Mouse (Mus musculus): ENCODE data around the gene Tulp3. TPM values are rescaled to one million over a fixed set of nuclear protein-coding genes. Genes with fewer than 3 reads are reported as not detected.
"Not testable (repeated sequence)": the region's sequence is repeated elsewhere in the genome, so short reads cannot be mapped to it uniquely, and the experiment has no call there.

Tulp3 gene
- 10 to 100 TPM; 24.2 to 27.2 TPM for total RNA-seq (2021)
- long read RNA-seq, experiment 1, partial matches to known transcripts: 0 of 15 reads
- long read RNA-seq, experiment 1, other reads (novel, unspliced or antisense): 15 of 15 reads
- long read RNA-seq, experiment 2, partial matches to known transcripts: 0 of 8 reads
- long read RNA-seq, experiment 2, other reads (novel, unspliced or antisense): 7 of 8 reads

DNA sequence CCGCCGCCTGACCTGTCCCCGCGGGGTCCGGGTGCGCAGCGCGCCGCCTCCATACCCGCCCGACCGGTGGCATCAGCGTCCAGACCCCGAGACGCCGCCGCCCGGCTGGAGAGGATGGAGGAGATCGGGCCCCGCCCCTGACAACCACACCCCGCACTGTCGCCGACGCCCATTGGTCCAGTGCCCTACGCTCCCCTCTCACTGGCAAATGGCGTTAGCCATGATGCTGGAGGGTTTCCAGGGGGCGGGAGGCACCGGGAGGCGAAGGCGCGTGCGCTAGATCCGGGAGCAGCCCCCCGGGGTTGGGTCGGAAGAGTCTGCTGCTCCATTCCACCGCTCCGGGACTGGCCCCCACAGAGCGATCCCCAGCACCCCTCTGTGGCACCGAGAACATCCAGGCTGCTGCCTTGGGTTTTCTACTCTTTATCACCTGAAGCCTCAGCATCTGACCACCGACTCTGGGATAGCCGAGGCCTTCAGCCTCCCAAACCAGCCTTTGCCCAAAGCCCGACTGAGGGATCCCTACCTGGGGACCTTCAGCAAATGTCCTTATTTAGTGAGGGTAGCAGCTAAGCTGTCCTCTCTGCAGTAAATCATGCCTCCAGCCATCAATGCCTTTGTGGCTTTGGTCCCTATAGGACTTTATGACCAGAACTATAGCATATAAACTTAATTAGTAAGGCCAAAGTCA lies at the start of gene Tulp3:
TSS of gene Tulp3 (minus strand) at position 126 of the 691 bp plus-strand sequence.
- DNase-seq: peak; percentile 98

DNA sequence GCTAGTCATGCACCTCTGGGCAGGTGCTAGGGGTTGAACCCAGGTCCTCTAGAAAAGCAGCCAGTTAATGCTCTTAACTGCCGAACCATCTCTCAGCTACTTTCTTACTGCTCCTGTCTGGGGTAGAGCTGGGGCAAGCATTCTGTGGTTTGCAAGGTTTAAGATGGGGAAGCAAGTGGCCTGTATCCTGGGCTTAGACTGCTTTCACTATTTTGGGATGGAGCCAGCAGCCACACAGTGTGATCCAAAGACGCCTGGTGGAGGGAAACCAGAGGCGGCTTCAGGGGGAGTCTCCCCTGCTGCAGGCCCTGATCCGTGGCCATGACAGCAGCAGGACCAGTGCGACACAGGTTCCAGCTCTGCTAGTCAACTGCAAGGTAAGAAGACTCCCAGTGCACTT lies 49.1 kb upstream of the Tulp3 start:
- DNase-seq: no peak

DNA sequence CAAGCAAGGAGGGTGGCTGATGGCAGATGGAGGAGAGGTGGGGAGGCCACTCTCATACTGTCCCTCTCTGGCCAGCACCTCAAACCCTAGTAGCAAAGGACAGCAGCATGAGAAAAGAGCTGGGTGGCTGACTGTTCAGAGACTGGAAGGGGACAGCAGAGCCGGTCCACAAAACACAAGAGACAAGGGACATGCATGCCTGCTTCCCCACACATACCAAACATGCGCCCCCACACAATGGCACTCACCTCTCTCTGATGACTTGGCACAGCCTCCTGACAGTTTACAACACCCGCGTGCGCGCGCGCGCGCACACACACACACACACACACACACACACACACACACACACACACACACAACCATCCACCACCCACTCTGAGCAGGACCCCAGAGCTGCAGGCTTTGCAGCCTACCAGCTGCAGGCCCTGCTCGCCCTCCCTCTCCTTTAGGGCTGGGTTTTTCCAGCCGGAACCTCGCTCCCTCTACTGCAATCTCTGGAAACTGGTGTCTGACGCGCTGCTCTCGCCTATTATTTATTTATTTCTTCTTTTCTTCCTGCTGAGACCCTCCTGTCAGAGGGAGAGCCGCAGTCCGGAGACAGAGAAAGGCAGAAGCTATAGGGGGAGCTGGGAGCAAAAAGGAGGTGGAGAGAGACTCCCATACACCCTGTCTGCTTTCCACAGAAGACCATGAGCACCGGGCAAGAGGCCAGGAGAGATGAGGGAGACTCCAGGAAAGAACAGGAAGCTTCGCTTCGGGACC lies 44.0 kb upstream of the Tulp3 start:
- peak; percentile 67 for DNase-seq

DNA sequence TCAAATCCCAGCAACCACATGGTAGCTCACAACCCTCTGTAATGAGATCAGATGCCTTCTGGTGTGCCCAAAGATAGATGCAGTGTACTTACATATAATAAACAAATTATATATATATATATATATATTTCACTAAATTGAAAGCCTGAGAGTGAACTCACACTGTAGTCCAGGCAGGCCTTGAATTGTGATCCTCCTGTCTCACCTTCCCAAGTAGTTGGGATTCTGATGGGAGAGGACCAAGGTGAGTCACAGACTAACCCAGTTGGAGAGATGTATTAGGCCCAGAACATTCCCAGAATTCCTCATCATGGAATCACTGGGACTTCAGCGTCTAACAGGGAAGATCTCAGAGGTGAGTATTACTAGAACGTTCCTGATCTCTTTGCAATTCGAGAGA lies 43.3 kb upstream of the Tulp3 start, which contains the start of gene Nrip2:
TSS of gene Nrip2 (plus strand) at position 301 of the 400 bp plus-strand sequence.
- DNase-seq: no peak

DNA sequence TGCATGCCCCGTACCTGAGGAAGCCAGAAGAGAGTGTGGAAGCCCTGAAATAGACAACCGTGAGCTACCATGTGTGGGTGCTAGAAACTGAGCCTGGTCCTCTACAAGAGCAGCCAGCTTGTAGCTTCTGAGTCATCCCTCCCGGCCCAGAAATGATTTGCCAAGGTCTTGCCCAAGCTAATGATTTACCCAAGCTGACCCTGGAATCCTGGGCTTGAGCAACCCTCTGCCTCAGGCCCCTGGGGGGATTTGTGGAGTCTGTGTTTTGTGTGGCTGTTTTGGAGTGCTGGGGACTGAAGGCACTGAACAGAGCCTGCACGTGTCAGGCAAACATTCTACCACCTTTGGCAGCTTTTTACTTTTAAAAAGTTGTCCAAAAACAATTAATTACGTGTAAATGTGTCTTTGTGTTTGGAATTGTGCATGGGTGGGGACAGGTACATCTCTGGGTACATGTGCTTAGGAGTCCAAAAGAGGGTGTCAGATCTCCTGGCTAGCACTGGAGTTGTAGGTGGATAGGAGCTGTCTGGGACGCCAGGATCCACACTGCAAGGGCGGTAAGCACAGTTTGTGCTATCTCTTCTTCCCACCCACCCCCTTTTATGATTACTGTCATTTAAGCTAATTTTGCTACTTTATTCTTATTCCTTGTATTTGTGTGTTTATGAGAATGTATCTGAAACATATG lies 42.1 kb upstream of the Tulp3 start:
- DNase-seq: peak; percentile 77

DNA sequence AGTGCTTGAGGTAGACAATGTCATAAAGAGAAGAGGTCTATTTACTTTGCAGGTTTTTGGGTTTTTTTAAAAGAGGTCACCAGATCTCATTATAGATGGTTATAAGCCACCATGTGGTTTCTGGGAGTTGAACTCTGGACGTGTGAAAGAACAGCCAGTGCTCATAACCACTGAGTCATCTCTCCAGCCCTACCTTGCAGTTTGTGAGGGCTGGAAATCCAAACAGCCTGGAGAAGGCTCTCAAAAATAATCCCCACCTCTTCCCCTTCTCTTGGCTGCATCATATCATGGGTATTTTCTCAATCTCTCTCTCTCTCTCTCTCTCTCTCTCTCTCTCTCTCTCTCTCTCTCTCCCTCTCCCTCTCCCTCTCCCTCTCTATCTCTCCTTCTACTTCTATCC lies 35.0 kb upstream of the Tulp3 start:
- DNase-seq: no peak

DNA sequence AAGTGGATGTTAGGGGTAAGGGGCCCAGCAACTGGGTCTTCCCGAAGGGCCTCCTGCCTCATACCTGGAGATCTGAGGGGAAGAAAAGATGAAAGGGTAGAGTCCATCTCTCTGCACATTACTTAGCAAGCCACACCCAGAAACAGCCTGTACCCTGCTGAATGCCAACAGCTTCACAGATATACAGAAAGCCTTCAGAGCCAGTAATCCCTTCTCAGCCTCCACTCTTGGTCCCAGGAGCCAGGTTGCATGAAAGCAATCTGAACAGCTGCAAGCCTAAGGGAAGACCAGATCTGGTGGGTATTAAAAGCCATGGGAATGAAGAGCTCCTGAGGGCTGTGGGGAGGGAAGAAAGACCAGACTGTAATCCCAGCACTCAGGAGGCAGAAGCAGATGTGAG lies 33.5 kb upstream of the Tulp3 start:
- DNase-seq: no peak

DNA sequence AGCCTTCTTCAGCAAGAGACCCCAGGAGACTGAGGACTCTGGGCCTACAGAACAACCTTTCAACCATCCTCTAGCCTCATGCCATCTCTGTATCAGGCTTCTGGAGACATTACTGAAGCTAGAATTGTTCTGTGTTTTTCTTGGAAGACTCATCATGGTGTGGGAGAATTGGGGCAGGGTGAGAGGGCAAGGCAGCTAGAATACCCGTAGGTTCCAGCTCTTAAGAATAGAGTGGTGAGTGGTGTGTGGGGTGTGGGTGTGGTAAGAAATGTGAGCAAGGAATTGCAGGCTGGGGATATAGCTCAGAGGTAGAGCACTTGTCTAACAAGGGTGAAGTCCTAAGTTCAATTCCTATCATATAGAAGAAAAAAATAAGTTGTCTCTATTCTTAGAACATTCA lies 29.4 kb upstream of the Tulp3 start:
- no peak for DNase-seq

DNA sequence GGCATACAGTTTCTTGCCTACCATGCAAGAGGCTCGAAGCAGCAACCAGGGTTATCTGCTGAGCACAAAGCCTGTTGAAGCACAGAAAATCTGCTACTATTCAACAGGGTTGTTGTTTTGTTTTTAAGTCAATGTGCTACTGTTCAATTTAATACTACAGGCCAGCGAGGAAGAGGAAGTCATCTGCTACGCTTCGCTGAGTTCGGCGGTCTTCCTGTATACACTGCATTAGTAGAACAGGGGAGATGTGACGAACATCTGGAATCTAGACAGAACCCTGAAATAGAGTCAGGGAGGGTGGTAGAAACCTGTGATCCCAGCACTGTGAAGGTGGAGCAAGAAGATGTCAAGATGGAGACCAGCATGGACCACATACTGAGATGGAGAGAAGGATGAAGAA lies 28.1 kb upstream of the Tulp3 start:
- no peak for DNase-seq

DNA sequence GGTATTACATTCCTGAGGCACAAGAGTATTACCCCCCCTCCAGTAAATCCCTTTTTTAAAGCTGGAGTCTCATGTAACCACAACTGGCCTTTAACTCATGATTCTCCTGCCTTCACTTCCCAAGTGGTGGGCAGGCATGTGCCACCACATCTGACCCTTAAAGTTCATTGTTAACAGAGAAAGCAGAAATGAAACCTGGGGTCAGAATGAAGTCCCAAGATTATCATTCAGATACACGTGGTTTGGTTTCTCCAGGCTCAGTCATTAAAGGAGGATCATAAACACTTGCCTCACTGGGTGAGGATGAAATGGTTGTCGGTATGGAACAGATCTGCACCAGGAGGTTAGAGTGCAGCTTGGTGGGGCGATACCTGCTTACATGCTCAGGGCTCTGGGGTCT lies 25.6 kb upstream of the Tulp3 start:
- DNase-seq: no peak

DNA sequence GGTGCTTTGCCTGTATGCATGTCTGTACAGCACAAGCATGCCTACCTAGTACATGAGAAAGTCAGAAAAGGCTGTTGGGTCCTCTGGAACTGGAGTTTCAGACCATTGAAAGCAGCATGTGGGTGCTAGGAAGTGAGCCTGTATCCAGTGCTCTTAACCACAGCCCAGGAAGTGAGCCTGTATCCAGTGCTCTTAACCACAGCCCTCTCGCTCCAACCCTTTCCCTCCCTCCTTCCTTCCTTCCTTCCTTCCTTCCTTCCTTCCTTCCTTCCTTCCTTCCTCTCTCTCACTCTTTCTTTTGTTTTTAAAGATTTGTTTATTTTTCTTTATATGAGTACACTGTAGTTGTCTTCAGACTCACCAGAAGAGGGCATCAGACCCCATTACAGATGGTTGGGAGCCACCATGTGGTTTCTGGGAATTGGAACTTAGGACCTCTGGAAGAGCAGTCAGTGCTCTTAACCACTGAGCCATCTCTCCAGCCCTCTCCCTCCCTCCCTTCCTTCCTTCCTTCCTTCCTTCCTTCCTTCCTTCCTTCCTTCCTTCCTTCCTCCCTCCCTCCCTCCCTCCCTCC lies 25.0 kb upstream of the Tulp3 start:
- not testable (repeated sequence) for DNase-seq

DNA sequence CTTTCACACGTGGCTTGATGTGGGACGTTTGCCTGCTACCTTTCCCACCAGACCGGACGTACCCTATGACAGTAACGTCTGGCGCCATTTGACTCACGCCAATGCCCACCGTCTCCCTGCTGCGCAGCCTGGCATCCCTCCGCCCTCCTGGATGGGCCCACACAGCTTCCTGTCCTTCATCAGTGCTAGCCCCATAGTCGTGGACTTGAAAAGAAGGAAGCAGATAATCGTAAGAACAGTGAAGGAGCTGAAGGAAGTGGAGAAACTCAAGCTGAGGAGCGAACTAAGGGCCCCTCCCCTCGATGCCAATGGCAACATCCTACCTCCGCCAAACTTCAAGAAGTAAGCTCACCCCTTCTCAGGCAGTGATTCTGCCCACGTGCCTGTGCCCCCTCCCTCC lies 24.0 kb upstream of the Tulp3 start:
- no peak for DNase-seq

DNA sequence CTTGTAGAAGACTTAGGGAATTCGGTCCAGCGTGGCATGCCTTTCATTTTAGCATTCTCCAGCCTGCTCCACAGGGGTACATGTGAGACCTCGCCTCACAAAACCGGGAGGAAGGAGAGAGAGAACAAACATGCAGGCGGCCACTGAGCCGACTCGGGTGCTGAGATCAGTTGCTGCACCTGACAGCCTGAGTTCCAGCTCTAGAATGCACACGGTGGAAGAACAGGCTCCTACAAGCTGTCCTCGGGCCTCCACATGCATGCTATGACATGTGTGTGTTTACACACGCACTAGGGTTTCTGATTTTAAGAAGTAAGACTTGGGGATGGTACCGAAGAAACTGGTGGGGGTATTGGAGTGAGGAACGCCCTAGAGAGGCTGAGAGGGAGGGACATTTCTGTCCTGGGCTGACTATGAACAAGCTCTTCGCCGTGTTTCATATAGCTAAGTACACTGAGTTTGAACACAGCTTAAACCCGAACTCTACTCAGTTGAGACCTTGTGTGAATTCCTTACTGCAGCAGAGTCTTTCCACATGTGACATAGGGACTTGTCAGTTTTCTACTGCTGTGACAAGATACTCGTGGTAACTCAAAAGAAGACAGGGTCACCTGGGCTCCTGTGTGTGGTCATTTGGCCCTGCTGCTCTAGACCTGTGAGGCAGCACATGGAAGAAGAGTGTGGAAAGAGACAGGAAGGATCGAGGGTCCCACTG lies 20.9 kb upstream of the Tulp3 start:
- no peak for DNase-seq

DNA sequence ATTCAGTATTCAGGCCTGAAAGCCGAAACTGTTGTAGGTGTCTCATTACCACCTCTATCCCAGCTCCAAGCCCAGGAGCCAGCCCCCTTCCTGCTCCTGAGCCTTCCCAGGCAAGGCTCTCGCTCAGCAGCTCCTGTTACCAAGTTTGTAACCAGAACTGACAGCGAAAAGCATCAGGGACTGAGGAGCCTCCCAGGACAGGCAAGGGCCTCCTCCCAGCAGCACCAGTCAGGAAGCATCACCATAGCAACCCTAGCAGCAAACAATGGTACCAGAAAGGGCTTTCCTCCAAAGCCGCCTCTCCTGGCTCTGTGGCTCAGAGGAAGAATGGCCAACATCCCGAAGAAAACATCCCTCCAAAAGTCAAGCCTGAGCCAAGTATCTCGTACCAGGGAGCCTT lies 19.5 kb upstream of the Tulp3 start, which contains the start of the genes Tex52 and Gm44596:
TSS of gene Tex52 (plus strand) at position 265 of the 400 bp plus-strand sequence.
TSS of gene Gm44596 (plus strand) at position 312 of the 400 bp plus-strand sequence.
- no peak for DNase-seq

DNA sequence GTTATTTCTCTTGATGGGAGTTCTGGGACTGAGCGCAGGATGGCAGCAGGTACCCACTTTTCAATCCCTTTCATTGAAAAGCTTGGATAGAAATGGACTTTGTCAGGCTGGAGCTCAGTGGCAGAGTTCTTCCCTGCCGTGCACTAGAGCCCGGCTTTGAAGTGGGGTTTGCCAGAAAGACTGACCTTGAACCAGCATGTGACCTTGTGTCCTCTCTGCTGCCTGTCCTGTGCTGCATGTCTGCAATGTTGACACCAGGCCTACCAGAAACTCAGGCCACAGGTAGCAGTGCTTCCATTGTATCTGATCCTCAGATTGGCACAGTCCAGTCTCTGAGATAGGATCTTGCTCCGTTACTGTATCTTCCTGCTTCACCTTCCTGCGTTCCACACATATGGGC lies 14.4 kb upstream of the Tulp3 start:
- DNase-seq: peak; percentile 20

DNA sequence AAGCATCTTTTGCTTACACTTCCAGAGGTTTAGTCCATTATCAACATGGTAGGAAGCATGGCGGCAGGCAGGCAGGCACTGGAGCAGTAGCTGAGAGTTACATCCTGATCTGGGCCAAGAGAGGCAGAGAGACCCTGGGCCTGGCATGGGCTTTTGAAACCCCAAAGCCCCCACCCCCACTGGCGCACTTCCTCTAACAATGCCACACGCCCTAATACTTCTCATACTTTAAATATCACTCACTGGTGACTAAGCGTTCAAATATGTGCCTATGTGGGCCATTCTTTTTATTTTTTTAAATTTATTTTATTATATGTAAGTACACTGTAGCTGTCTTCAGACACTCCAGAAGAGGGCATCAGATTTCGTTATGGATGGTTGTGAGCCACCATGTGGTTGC lies 10.8 kb upstream of the Tulp3 start:
- no peak for DNase-seq

DNA sequence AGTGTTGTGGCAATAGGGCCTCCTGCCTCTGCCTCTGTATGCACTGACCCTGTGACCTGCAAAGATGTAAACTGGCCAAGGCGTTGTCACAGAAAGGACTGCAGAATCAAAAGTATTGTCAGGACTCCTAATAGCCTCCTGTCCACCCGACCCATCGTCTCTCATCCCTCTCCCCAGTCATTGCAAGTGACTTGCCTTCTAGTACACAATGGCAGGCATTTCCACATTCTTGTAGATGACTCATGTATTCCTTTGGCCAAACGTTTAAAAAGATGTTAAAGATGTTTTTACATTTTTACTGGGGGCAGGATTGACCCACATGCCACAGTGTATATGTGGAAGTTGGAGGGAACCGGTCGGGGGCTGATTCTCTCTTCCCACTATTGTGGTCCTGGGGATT lies 9.1 kb upstream of the Tulp3 start:
- DNase-seq: no peak

DNA sequence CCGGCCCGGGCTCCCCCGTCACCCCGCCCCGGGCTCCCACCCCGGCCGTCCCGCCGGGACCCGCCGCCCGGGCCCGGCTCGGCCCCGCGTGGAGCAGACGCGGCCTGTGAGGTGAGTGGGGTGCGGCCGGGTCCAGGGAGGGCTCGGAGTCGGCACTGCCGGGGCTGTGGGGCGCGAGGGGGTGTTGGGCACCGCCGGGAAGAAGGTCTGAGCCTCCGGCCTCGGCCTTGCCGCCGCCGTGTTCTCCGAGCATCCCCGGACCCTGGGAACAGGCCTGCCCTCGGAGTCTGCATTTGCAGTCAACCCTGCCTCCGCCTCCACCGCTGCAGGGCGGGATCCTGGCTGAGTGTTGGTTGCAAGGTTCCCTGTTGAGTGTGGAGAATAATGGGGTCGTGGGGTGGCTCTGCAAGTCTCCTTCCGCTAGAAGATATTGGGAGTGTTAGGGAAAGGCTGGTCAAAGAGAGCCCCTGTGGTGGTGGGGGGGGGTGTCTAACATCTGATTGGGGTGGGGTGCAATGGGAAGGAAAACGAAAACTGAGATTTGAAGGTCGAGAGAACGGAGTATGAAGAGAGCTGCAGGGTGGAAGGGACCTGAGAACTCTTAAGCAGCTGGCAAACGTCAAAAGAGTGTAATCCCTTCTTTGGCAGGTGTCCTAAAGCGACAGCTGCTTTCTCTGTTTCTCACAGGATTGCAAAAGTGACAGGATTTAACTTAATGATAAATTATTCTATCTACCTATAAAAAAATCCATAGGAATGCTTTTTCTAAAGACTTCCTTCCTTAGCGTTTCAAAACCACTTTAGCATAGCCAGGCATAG lies 7.6 kb upstream of the Tulp3 start:
- no peak for DNase-seq

DNA sequence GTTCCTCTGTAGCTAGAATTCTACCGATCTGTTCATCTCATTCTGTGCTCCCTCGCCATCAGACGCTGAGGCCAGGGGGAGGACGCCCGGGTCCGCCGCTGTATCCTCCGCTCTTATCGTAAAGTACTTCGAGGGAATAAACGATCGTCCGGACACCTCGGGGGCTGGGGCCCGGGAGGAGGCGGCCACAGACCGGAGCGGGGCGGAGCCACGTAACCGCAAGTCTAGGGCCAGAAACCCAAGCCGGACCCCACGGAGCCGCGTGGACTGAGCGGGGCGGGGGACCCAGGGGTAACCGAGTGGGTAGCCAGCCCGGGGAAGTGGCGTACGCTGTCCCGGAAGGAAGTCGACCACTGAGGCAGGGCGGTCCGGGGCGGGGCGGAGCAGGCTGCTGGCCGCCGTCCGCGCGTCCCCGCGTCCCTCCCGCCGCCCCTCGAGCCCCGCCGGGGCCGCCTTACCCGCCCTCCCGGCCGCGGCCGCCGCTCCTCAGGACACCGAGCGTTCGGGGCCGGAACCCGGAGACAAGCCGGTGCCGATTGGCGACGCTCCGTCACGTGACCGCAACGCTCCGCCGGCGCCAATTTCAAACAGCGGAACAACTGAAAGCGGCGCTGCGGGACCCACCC lies 6.8 kb upstream of the Tulp3 start, which contains the start of the genes Rhno1 and Foxm1:
TSS of gene Rhno1 (minus strand) at position 531 of the 626 bp plus-strand sequence.
TSS of gene Foxm1 (plus strand) at position 587 of the 626 bp plus-strand sequence.
- peak; percentile 91 for DNase-seq

DNA sequence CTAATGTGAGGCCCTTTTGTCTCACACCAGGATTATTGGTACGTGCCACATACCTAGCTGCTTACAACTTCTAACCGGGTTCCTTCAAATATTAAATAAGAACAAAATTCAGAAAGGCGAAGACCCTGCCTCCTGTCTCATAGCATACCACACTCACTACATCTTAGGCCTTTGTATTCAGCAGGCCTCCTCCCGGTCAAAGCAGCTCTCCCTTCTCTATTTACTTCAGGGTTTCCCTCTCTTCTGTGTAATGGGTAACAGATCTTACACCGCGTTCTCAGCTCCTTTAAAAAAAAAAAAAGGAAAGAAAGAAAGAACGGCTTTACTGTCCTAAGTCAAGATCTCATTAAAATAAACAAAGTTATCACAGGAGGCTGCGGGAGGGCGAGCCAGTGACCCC lies 6.2 kb upstream of the Tulp3 start:
- DNase-seq: no peak
